In the genomic region with DNA sequence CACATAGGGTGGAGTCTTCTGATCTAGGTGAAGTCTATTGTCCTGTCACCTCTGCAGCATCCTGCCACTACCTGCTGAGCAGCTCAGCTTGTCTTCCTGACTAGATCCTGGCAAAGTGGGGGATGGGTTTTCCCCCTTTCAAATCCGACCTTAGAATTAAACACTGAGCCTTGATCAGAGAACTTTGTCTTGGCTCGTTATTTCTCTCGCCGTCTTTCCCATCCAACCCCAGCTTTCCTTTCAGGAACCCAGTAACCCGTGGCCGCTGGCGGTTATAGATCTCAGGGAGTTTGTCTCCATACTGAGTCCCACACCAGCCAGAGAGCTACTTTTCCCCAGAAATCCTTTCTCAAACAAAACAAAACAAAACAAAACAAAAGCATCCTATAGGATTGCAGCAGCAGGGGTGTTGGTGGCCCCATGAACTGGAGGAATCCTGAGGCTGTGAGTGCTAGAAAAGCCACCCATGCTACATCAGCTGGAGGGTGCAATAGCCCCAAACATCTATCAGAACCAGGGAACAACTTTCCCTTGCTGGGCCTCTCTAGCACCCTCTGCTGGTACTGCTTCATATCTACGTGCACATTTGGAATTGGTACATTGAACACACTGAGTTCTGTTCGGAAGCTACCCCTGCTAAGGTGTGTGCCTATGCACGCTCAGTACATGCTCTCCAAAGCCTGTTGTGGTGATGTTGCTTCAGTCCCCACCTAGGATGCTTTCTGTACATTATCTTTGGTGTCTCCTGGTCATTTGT, we compare ENCODE assay signal across 8 mouse cellular contexts. TPM values are rescaled to one million over a fixed set of nuclear protein-coding genes. Genes with fewer than 3 reads are reported as not detected.
DNase-seq lines count a peak whose midpoint lies in the region; ATAC-seq lines count a peak whose summit lies in the region.

No protein-coding gene starts in this region.

- intact Hi-C loops in left cerebral cortex, postnatal 4 days (cut with DNase I): loop anchor here (10.0 kb wide), 1 partner anchor 60 kb away; no protein-coding TSS in a partner anchor

- 0 out of 2 replicates have a peak, but pooled peaks have one; percentile 15 for ATAC-seq in intestine, embryonic 15.5 days
- no peak for ATAC-seq in granulocyte monocyte progenitor cell, adult 5-6 weeks (replicated peaks; ENCODE audit: poor library complexity, severe bottlenecking)

- no peak overlapping the region for H3K4me3 ChIP-seq in intestine, embryonic 15.5 days (replicated peaks)

- H3K36me3 ChIP-seq in intestine, embryonic 15.5 days: no peaks in the 10 kb centered on the region

- H3K4me2 ChIP-seq in intestine, embryonic 15.5 days (replicated peaks): no peak overlapping the region

- H3K4me1 ChIP-seq in intestine, embryonic 15.5 days (replicated peaks): no peaks in the 10 kb centered on the region

- H3K9ac ChIP-seq in intestine, embryonic 15.5 days: no peak overlapping the region

- 86% methylated on average over 10 of the region's 10 CpGs for WGBS in intestine, embryonic 15.5 days

- DNase-seq in spleen, adult 18-20 months: peak; percentile 8 to 55
- no peak for DNase-seq in spleen, adult 12 weeks (ENCODE audit: low spot score)
- peak; percentile 50 to 56 for DNase-seq in adrenal gland, adult 18-20 months (ENCODE audit: low spot score in 2 of 2)
- DNase-seq in embryo, embryonic 10.5 days (ENCODE audit: low spot score): peak; percentile 64
- peak; percentile 56 for DNase-seq in left cerebral cortex, postnatal 4 days
- peak; percentile 50 to 71 for DNase-seq in right cerebral cortex, postnatal 10 days (ENCODE audit: low spot score in 2 of 2)

- H3K27ac ChIP-seq in intestine, embryonic 15.5 days: no peak overlapping the region

- no peaks in the 10 kb centered on the region for H3K27me3 ChIP-seq in intestine, embryonic 15.5 days (replicated peaks)

- H3K9me3 ChIP-seq in intestine, embryonic 15.5 days: no peaks in the 10 kb centered on the region

RNA-seq across cellular contexts. Expression of a gene that starts 6.9 kb away (rescaled TPM):
- total RNA-seq in adrenal gland, adult 18-20 months (2021): 10 to 100 TPM; 11.6 to 13.8 TPM
- 63.7 and 74.5 TPM in 2 replicates for polyA plus RNA-seq in intestine, embryonic 15.5 days (2015; fragmentation: Nextera tagmentation; extraction: Ambion mirVana)
- total RNA-seq in left cerebral cortex, postnatal 4 days (2021): 10 to 100 TPM; 29.0 to 34.9 TPM
- total RNA-seq in granulocyte monocyte progenitor cell, adult 5-6 weeks (2014; fragmentation: Nextera tagmentation): 51.5 and 51.7 TPM in 2 replicates
- 83.1 and 94.5 TPM in 2 replicates for total RNA-seq in granulocyte monocyte progenitor cell, adult 5-6 weeks (2017)

RNA-seq across cellular contexts. Expression of a gene that starts 29.5 kb away (rescaled TPM):
- total RNA-seq in adrenal gland, adult 18-20 months (2021): not detected
- polyA plus RNA-seq in intestine, embryonic 15.5 days (2015; fragmentation: Nextera tagmentation; extraction: Ambion mirVana): 958 and 974 TPM in 2 replicates
- under 1 TPM; 0.40 to 0.54 TPM for total RNA-seq in left cerebral cortex, postnatal 4 days (2021)
- total RNA-seq in granulocyte monocyte progenitor cell, adult 5-6 weeks (2014; fragmentation: Nextera tagmentation): not detected in 2 replicates
- 0.15 and 0.26 TPM in 2 replicates for total RNA-seq in granulocyte monocyte progenitor cell, adult 5-6 weeks (2017)
